Mouse (Mus musculus): ENCODE measurements around the gene Slc6a21.

Slc6a21 gene

DNA sequence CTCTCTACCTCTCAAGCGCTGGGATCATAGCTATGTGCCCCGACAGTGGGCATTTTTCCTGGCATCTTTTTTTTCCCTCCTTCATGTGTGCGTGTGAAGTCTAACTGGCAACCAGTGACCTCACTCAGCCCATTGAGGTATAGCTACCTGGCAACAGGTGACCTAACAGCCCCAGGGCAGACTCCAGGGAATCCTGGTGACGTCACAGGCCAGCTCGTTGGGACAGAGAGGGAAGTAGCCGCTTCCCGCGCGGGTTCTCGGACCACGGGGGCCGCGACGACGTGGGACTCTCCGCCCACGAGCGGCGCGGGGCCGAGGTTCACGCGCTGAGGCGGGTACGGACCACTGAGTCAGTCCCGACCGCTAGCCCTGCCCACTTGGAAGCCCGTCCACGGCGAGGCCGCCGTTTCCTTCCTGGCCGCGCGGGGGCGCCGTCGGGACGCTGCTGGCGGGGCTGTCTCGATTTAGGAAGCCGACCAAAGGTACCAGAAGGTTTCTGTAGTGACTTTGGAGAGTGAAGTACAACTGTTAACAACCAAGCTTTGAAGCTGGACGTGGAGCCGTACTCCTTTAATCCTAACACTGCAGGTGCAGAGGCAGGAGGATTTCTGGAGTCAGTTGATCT lies at the start of gene Slc6a21:
Gene Slc6a21, plus strand, starts transcription at position 378 of the 625 bp plus-strand sequence.
- 4% methylated on average over 44 of the region's 44 CpGs for WGBS

DNA sequence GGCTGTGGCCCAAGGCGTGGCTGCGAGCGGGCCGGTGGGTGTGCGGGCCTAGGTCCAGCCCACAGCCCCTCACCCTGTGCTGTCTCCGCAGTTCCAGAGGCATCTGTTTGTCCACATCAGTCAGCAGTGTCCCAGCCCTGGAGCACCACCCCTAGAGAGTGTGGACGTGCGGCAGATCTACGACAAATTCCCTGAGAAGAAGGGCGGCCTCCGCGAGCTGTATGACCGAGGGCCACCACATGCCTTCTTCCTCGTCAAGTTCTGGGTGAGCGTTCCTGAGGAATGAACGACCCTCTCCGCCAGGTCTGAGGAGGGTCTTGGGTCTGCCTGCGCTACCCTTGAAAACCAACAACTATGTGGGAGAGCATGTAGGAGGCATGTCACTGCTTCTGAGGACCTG lies 48.8 kb upstream of the Slc6a21 start:
- WGBS: 95% methylated on average over 18 of the region's 18 CpGs

DNA sequence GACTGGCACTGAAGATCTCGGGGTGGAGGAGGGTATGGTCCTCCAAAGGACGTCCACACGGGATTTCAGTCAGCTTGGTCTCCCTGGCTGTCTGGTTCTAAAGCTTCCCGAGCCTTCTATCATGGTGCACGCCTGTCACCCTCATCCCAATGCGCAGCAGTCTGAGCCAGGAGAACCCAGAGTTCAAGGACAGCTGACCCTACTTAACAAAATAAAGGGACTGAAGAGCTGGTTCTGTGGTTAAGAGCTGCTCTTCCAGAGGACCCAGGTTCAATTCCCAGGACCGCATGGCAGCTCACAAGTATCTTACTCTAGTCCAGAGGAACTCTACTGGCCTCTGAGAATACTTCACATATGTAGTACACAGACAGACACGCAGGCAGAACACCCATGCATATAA lies 48.3 kb upstream of the Slc6a21 start:
- WGBS: 97% methylated on average over 8 of the region's 8 CpGs

DNA sequence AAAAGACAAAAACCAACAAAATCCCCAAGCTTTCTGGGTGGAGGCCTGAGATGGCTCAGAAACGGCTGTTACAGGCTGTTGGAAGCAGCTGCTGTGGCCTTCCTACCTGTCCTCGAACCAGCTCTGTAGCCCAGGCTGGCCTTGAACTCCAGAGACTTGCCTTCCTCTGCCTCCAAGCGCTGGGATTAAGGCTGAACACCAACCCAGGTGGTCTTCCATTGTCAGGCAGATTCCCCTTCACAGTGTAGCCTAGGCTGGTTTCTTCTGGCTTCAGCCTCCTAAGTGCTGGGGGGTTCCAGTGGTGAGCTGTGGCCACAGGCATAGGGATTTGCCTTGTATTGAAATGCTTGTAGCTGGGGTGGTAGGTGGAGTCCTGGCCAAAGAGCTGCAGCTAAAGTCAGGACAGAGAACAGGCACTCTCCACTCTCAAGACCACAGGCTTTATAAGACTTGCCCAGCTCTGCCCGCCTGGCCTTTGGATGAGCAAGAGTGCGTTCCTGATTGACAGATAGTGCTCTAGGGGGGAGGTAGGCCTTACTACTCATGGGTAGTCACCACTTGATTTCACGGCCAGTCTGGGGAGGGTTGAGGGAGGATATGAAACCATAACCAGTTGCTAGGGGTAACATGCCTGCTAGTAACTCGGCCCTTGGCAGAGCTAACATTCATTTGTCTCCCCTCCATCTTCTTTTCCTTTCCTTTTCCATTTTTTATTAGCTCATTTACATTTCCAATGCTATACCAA lies 47.7 kb upstream of the Slc6a21 start:
- WGBS: 93% methylated on average over 7 of the region's 7 CpGs

DNA sequence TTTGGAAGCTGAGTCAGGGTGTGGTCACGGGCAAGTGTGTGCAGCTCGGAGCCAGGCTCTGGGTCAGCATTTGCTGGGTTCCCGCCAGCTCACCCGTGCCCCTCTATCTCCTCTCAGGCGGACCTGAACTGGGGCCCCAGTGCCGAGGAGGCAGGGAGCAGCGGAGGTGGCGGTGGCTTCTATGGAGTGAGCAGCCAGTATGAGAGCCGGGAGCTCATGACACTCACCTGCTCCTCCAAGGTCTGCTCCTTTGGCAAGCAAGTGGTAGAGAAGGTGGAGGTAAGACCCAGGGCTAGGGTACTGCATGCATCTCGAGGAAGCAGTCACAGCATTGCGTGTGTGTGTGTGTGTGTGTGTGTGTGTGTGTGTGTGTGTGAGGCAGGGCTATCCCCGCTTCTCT lies 46.1 kb upstream of the Slc6a21 start:
- WGBS: 87% methylated on average over 12 of the region's 12 CpGs

DNA sequence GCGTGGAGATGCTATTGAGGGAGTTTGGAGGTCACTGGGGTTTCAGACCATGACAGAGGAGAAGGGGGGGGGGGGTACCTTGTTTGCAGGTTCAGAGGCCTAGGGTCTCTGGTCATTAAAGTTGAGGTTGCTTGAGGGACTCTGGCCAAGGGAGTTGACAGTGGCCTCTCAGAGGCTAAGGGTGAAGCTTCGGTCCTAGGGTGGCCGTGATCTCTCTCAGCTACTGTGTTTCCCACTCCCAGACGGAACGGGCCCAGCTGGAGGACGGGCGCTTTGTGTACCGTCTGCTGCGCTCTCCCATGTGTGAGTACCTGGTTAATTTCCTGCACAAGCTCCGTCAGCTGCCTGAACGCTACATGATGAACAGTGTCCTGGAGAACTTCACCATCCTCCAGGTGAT lies 45.4 kb upstream of the Slc6a21 start:
- WGBS: 91% methylated on average over 11 of the region's 11 CpGs

DNA sequence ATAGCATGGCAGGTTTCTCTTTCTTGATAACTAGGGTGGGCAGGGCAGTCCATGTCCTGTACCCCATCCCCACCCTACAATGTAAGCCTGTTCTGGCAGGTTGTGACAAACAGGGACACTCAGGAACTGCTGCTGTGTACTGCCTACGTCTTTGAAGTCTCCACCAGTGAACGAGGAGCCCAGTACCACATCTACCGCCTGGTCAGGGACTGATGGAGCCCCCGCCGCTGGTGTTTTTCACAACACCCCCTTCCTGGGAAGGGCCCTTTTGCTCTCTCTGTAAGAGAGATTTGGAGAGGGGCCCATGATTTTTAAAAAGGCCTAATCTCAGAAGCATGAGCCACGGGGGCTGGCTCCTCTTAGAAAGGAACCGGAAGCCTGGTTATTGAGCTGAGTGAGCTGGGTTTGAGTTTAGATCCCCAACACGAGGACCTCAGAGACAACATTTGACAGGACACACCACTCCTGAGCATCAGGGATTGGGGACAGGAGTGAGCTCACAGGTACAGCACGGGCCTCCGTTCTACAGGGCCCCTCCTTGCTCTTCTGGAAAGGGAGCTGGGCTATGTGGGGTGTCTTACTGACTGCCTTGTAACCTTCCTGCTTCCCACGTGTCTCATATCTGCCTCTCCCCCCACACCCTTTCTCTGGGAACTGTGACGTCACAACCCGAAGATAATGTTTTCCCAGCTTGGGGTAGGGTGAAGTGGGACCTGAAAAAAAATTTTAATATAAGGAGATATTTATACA lies 44.4 kb upstream of the Slc6a21 start:
- WGBS: 41% methylated on average over 13 of the region's 13 CpGs

DNA sequence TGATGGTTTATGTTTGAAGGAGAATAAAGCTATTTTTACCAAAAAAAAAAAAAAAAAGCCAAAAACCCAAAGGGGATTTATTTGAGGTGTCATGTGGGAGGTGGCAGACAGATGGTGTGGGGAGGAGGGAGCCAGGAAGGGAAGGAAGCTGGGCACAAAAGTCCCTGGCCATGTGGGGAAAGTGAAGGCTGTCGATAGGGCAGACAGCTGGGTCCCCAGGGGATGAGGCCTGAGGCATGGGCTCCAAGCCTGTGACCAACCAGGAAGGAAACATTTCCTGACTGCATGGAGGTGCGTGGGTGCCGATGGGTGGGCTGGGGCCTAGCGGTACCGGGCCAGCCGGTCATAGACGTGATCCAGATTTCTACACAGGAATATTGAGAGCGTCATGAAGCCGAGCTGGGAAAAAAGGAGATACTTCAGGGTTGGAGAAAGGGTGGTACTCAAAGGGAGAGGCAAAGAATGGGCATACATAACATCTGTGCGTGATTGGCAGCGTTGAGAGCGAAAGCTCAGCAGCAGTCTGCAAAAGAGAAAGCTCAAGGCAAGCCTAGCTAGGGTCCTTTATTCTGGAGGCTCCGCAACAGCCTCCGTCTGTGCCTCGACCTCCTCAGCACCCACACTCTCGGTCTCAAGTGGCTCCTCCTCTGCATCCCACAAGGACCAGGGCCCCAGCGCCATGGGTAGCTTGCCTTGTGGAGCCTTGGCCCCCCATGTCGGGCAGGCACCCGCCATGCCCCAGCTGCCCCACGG lies 43.6 kb upstream of the Slc6a21 start:
- 32% methylated on average over 20 of the region's 20 CpGs for WGBS

DNA sequence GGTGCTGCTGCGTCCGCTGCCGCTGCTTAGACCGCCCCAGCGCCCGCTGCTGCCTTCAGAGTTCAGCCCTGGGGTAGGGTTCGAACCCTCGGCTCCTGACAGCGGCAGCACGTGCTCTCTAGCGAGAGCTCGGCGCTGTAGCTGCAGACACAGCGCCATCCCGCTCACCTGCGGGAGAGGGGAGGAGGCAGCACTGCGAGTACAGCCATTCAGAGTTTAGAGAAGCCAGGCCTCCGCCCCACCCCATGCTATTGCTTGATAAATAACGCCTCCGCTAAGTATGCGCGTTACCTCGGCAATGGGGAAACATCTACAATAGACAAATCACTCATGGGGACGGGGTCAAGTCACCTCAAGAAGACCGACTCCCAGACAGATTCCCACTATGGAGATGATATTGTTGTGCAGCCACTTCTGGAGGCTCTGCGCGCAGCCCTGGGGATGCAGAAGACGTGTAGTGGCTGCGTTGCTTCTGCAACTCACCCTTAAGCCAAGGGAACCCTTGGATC lies 42.9 kb upstream of the Slc6a21 start:
- WGBS: 32% methylated on average over 29 of the region's 29 CpGs

DNA sequence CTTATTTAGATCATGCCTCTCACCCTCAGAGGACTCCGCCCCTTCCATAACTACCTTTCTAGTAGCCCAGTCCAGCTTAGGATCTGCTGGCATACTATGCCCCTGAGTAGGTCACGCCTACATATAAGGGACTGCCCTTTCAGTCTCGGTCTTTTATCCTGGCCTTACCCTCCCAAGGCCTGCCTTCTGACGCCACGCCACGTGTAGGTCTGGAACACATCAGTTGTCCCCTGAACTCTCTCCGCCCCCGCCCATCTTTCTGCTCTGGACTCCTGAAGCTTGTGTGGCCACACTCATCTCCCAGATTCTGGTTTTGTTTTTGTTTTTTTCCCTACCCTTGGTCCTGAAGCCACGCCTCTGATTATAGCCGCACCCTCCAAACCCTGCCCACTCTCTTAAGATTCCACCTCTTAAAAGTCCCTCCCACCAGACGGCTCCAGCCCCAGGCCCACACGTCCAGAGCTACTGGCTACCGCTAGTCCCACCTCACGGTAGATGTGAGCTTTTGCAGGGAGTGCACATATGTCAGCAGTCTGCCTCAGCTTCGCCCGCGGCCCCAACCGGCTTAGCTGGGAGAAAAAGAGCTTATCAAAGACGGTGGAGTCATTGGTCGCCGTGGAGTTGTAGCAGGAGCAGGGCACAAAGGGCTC lies 42.3 kb upstream of the Slc6a21 start:
- 27% methylated on average over 21 of the region's 21 CpGs for WGBS

DNA sequence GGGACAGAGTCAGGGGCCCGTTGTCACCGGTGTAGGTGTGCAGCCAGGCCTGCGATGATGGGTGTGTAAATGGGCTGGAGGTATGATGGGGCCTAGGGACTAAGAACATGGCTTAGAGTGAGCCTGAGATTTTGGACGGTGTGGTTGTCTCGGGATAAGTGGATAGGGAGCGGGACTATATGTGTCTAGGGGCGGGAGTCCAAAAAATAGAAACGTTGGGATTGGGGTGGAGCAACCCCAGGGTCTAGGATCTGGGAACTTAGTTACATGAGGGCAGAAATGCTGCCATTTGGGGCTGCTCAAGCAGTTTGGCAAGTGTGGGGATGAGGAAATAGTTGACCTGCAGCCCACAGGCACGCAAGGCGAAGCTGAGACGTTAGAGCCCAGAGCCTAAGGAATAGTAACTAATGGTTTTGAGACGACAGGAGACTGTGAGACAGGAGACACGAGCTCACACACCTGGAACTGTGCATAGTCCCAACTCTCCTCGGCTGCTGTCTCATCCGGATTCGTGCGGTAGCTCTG lies 41.6 kb upstream of the Slc6a21 start:
- 67% methylated on average over 17 of the region's 17 CpGs for WGBS

DNA sequence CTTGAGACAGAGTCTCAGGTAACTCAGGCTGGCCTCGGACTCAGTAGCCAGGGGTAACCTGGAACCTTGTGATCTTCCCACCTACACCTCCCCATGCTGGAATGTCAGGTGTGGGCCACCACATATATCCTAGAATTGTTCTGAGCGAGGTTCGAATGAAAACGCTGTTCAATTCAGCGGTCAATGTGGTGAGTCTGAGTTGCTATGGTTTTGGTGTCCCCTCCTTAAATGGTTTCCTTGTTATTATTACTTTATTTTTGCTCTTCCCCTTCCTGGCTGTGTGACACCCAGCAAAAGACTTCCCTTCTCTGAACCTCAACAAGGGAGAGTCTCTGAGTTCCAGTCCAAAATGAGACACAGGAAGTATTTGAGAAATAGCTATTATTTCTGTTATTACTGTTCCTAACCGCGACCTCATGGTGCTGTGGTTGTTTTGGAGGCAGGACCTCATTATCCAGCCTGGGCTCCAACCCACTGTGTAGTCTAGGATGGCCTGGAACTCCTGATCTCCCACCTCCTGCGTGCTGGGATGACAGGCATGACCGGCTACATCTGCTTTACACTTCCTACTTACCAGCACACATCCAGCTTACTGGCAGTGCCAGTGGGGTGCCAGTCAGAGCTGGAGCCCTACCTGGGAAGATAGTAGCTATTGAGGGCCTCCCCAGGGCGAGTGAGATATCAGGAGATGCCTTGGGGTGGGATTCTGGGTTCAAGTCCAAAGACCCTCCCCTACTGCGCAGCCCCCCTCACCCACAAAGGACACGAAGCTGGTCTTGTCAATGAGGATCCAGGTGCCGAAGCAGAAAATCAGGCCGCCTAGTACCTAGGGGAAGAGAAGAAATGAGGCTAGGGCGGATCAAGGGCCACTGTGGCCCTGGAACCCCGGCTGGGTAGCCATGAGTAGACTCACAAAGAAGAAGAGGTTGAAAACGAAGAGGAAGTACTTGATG lies 39.3 kb upstream of the Slc6a21 start:
- 79% methylated on average over 17 of the region's 17 CpGs for WGBS

DNA sequence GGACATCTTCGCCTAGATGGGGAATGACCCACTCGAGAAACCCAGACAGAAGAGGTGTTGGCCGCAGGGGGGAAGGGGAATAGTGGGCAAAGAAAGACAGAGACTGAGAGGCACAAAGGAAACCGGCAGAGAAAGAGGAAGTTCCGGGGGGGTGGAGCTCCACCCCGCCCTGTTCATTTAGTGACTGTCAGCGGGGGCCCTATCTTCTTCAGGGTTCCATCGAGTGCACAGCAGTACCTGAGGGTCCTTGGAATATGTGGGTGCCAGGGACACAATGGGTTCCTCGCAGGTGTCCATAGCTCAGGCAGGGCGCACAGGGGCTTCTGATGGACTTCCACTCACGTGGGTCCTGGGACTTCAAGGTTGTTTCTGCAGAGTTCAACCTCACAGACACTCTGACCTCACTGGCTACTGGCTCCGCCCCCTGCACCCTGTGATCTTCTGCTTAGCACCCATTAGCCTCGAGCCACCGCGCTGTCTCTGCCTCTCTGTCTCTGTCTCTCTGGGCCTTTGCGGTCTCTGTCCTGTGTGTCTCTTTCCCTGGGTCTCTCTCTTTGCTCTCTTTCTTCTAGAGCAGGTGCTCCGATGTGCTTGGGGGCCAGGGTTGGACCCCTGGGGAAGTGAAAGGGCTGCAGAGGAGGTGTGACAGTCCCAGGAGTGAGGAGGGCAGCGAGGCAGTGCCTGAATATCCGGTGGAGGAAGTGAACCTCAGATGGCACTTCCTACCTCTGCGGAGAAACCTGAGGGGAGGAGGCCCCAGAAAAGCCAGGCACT lies 38.4 kb upstream of the Slc6a21 start, which contains the start of gene Cd37:
Gene Cd37, minus strand, starts transcription at position 393 of the 774 bp plus-strand sequence.
- 64% methylated on average over 20 of the region's 20 CpGs for WGBS

DNA sequence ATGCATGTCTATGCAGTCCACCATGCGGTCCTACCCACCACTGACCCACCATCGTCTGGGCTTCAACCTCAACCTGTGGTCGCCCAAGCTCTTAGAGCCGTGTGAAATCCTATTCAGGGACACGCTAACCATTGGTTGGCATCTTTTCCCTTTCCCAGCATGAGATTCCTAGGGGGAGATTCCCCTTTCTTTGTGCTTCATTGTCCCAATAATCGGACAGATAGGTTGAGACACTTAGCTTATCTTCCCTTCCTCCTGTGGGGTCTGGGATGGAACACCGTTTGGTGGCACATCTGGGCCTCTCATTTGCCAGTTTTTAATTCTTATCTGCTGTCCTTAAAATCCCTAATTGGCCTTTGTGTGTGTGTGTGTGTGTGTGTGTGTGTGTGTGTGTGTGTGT lies 37.2 kb upstream of the Slc6a21 start:
- 85% methylated on average over 7 of the region's 7 CpGs for WGBS

DNA sequence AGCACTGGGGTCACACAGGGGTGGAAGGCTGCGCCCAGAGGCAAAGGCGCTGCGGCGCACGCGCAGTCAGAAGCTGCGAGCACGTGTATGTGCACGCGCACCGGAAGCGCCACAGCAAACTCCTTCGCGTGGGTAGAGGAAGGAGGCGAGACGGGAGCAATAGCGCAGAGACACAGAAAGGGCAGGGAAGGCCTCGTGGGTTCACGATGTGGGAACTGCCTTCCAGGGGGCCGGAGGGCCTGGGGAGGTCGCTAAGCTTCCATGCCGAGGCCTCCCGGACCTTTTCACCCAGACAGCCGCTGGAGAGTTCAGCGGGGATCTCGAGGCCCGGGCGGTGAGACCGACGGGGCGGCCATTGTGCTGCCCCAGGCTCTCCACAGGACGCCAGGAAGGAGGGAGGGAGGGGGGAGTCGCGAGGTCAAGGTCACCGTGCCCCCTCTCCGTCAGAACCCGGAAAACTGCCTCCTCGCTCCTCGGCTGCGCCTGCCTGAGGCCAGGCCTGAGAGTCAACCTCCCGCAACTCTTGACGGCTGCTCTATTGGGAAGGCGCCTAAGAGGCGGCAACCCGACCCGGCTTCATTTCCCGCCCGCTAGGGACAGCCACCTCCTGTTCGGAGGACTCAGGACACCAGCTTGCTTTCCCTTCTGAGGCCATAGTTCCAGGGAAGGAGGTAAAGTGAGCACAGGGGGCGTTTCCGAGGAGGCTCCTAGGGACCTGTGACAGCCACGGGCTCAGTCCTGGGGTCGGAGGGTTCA lies 36.5 kb upstream of the Slc6a21 start, which contains the start of gene Slc6a16:
Gene Slc6a16, plus strand, starts transcription at position 453 of the 756 bp plus-strand sequence.
- WGBS: 20% methylated on average over 53 of the region's 53 CpGs

DNA sequence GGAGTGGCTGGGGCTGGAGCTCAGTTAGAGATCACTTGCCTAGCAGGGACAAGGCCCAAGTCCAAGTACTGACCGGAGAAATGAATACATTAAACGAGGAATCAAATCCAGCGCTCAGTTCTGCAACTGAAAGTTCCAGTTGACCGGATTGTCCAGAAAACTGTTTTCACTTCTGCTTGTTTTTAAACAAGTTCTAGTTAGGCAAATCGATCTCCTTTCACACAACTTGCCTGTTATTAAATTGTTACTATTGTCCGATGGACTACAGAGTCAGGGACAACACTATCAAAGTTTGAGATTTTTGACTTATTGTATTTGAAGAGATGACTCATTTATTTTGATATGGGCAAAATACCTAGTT lies 35.9 kb upstream of the Slc6a21 start:
- 88% methylated on average over 6 of the region's 6 CpGs for WGBS

DNA sequence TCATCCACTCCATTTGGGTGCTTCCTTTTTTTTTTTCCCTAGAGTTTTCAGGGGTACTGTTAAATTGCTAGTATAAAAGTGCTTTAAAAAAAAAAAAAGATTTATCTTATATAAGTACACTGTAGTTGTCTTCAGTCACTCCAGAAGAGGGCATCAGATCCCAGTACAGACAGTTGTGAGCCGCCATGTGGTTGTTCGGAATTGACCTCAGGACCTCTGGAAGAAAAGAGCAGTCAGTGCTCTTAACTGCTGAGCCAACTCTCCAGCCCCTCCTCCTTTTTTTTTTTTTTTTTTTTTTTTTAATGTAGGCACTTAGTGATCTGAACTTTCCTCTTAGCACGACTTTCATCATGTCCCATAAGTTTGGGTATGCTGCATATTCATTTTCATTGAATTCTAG lies 29.6 kb upstream of the Slc6a21 start:
- WGBS: 40% methylated on average over 3 of the region's 3 CpGs

DNA sequence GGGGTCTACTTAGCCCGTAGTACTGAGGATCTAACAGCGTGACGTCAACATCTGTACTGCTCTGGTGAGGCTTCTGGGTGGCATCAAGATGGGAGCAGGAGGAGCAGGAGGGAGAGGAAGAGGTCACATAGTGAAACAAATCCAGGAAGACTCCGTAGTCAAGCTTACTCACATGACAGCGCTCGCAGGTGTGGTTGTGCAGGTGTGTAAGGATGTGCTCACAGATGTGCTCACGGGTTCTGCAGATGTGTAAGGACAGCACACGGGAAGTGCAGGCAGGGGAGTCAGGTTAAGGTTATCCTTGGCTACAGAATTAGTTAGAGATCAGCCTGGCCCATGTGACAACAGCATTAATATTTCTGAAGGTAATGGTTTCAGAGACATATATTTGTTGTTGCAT lies 23.5 kb upstream of the Slc6a21 start:
- WGBS: 85% methylated on average over 8 of the region's 8 CpGs
